Mouse (Mus musculus) frontal cortex, postnatal 36 days (tissue): Measurements from ENCODE around the gene Tsc2.

Source experiments
- DNase-seq, 2 experiments: peaks; one replicate each; pipeline ENCODE4 v3.0.0; 2022; ENCODE audit warnings: low spot score in 2 of 2

The Tsc2 gene

GRCm38 (mm10) chr17:24610711-24611110, 21.7 kb downstream of the Tsc2 start:
- DNase-seq, result no peak

GRCm38 (mm10) chr17:24608874-24609273, 23.6 kb downstream of the Tsc2 start:
- no peak for DNase-seq

- DNase-seq, result no peak
These were observed 24.1 kb downstream of the Tsc2 start for GRCm38 (mm10) chr17:24608370-24608769.

GRCm38 (mm10) chr17:24604557-24604956, 27.9 kb downstream of the Tsc2 start:
- no peak for DNase-seq

- DNase-seq, result no peak
These were observed 28.5 kb downstream of the Tsc2 start for GRCm38 (mm10) chr17:24603961-24604360.

GRCm38 (mm10) chr17:24600502-24600901, 31.9 kb downstream of the Tsc2 start:
- no peak for DNase-seq

GRCm38 (mm10) chr17:24597989-24598388, 34.4 kb downstream of the Tsc2 start:
- no peak for DNase-seq

GRCm38 (mm10) chr17:24596471-24597183, 35.8 kb downstream of the Tsc2 start:
- no peak for DNase-seq

GRCm38 (mm10) chr17:24596073-24596466, 36.4 kb downstream of the Tsc2 start:
- no peak for DNase-seq

- DNase-seq, result no peak
These were observed 37.0 kb downstream of the Tsc2 start for GRCm38 (mm10) chr17:24595126-24596072.

GRCm38 (mm10) chr17:24593992-24594890, 38.2 kb downstream of the Tsc2 start:
- no peak for DNase-seq

GRCm38 (mm10) chr17:24593248-24593647, 39.2 kb downstream of the Tsc2 start:
- DNase-seq, result no peak

- no peak for DNase-seq
These were observed 40.7 kb downstream of the Tsc2 start for GRCm38 (mm10) chr17:24591695-24592094.

GRCm38 (mm10) chr17:24590943-24591342, 41.5 kb downstream of the Tsc2 start:
- no peak for DNase-seq

- no peak for DNase-seq
These were observed 45.9 kb downstream of the Tsc2 start for GRCm38 (mm10) chr17:24586532-24586931.

GRCm38 (mm10) chr17:24584520-24584919, 47.9 kb downstream of the Tsc2 start:
- no peak for DNase-seq

- no peak for DNase-seq
These were observed 48.6 kb downstream of the Tsc2 start for GRCm38 (mm10) chr17:24583599-24584460.

GRCm38 (mm10) chr17:24580287-24580686, 52.1 kb downstream of the Tsc2 start:
- no peak for DNase-seq

GRCm38 (mm10) chr17:24579532-24579931, 52.9 kb downstream of the Tsc2 start:
- no peak for DNase-seq

GRCm38 (mm10) chr17:24573811-24574210, 58.6 kb downstream of the Tsc2 start:
- DNase-seq, result no peak
